Mouse (Mus musculus) cortical plate, adult 2 months (tissue): ENCODE measurements around the gene Mesp2. TPM values are rescaled to one million over a fixed set of nuclear protein-coding genes. Genes with fewer than 3 reads are reported as not detected.

Experiments
- H3K27ac ChIP-seq: fragments of 200-500 bp; 2 replicates; pipeline ENCODE4 v1.5.1; 2012; ENCODE audit warnings: low read length, control low read depth, inconsistent platforms; ENCODE audit not compliant: insufficient read depth
- H3K4me1 ChIP-seq: fragments of 200-500 bp; 2 replicates; pipeline ENCODE4 v1.6.1; 2011; ENCODE audit warnings: low read length; ENCODE audit not compliant: control insufficient read depth, insufficient read depth
- H3K4me3 ChIP-seq: fragments of 200-500 bp; 2 replicates; pipeline ENCODE4 v1.5.1; 2011; ENCODE audit warnings: mild to moderate bottlenecking, low read length, control low read depth; ENCODE audit not compliant: insufficient read depth
- CTCF ChIP-seq: fragments of 200-500 bp; IDR thresholded peaks from 2 replicates; pipeline ENCODE4 v1.5.1; 2011; ENCODE audit warnings: mild to moderate bottlenecking, control low read depth, low read length; ENCODE audit not compliant: insufficient read depth; ENCODE audit errors: extremely low read depth
- POLR2A ChIP-seq: fragments of 200-500 bp; IDR thresholded peaks from 2 replicates; pipeline ENCODE4 v1.6.1; 2011; ENCODE audit warnings: mild to moderate bottlenecking, low read length, control low read depth; ENCODE audit not compliant: insufficient read depth; ENCODE audit errors: extremely low read depth
- polyA plus RNA-seq: library from polyadenylated mRNA; depleted of rRNA; stranded (reverse); fragments of >200 nt; gene quantifications from 2 replicates; pipeline ENCODE4 v1.2.3, GENCODE M21; 2012

The Mesp2 gene
- polyA plus RNA-seq, 1 experiment: 0.98 TPM

GRCm38 (mm10) chr7:79831585-79831984 is 21.1 kb downstream of the Mesp2 start:
- no peak overlapping the region for H3K4me3 ChIP-seq
- H3K4me1 ChIP-seq: no peaks in the 10 kb centered on the region
- 0 out of 2 replicates have a peak overlapping the region, but pooled peaks have one; percentile 10 for H3K27ac ChIP-seq
- no peak for TF ChIP-seq POLR2A
- no peak for TF ChIP-seq CTCF

- no peak overlapping the region for H3K27ac ChIP-seq
These were observed 22.5 kb downstream of the Mesp2 start for GRCm38 (mm10) chr7:79832980-79833379.

GRCm38 (mm10) chr7:79835196-79835595 is 24.7 kb downstream of the Mesp2 start:
- H3K27ac ChIP-seq: no peak overlapping the region
- TF ChIP-seq CTCF (no peak), POLR2A (no peak)
- H3K4me3 ChIP-seq: no peak overlapping the region
- no peaks in the 10 kb centered on the region for H3K4me1 ChIP-seq

More at GRCm38 (mm10) chr7:79832980-79833379, 22.5 kb downstream of the Mesp2 start:
- TF ChIP-seq CTCF (no peak), POLR2A (no peak)
- Histone ChIP-seq H3K4me1 (no peaks in the 10 kb centered on the region), H3K4me3 (no peak overlapping the region)

- H3K4me1 ChIP-seq: no peaks in the 10 kb centered on the region
- no peak overlapping the region for H3K4me3 ChIP-seq
- H3K27ac ChIP-seq: no peak overlapping the region
- no peak for TF ChIP-seq CTCF
- no peak for TF ChIP-seq POLR2A
These were observed 26.7 kb downstream of the Mesp2 start for GRCm38 (mm10) chr7:79837247-79837646.

- H3K4me3 ChIP-seq: no peak overlapping the region
- TF ChIP-seq CTCF (no peak), POLR2A (no peak)
- H3K27ac ChIP-seq: no peak overlapping the region
- no peaks in the 10 kb centered on the region for H3K4me1 ChIP-seq
These were observed 31.6 kb downstream of the Mesp2 start for GRCm38 (mm10) chr7:79842163-79842562.

GRCm38 (mm10) chr7:79844090-79844802 is 33.7 kb downstream of the Mesp2 start:
- Histone ChIP-seq H3K4me3 (no peak overlapping the region), H3K27ac (no peak overlapping the region), H3K4me1 (no peaks in the 10 kb centered on the region)
- TF ChIP-seq POLR2A (no peak), CTCF (no peak)

- TF ChIP-seq POLR2A: no peak
- no peak for TF ChIP-seq CTCF
- Histone ChIP-seq H3K4me3 (no peak overlapping the region), H3K27ac (no peak overlapping the region), H3K4me1 (no peaks in the 10 kb centered on the region)
These were observed 35.8 kb downstream of the Mesp2 start for GRCm38 (mm10) chr7:79846342-79846741.

- TF ChIP-seq CTCF (no peak), POLR2A (no peak)
- Histone ChIP-seq H3K4me1 (no peaks in the 10 kb centered on the region), H3K27ac (no peak overlapping the region), H3K4me3 (peak overlapping the region; percentile 13; the same call in 1 of the 2 replicates)
These were observed 37.2 kb downstream of the Mesp2 start for GRCm38 (mm10) chr7:79847456-79848451.

- Histone ChIP-seq H3K4me3 (no peak overlapping the region), H3K27ac (no peak overlapping the region), H3K4me1 (no peaks in the 10 kb centered on the region)
- no peak for TF ChIP-seq POLR2A
- TF ChIP-seq CTCF: no peak
These were observed 45.8 kb downstream of the Mesp2 start for GRCm38 (mm10) chr7:79856305-79856704.
